Comparison of ENCODE assay signal across 10 mouse cellular contexts in genomic region chr7:6586096-6586759, GRCm38 (mm10). TPM values are rescaled to one million over a fixed set of nuclear protein-coding genes. Genes with fewer than 3 reads are reported as not detected.
DNase-seq lines count a peak whose midpoint lies in the region; ATAC-seq and TF ChIP-seq lines count a peak whose summit lies in the region.
"Had no signal": no experiment of that assay in that cellular context is flagged by ENCODE, and none has a peak within 500 bp of the region (broad histone marks: within the 10 kb centered on the region; RNA-seq: fewer than 3 reads in every experiment).

No protein-coding gene starts in this region.

- TF ChIP-seq CTCF in heart, postnatal 0 days (IDR thresholded peaks at IDR 0.05; ENCODE audit: low read depth): peak; percentile 45
- TF ChIP-seq CTCF in lung, adult 2 months (IDR thresholded peaks at IDR 0.05; ENCODE audit: insufficient read depth, low read length): no peak

- TF ChIP-seq EP300 in heart, postnatal 0 days (IDR thresholded peaks at IDR 0.05; ENCODE audit: low read depth): no peak

- intact Hi-C loops in heart, postnatal 36 days (cut with DNase I): loop anchor here (5.0 kb wide), 2 partner anchors 336 to 351 kb away; no protein-coding TSS in a partner anchor

- H3K4me3 ChIP-seq in heart, postnatal 0 days (ENCODE audit: low read depth, low read length): no peak overlapping the region
- H3K4me3 ChIP-seq in neural tube, embryonic 12.5 days: no peak overlapping the region
- no peak overlapping the region for H3K4me3 ChIP-seq in hindbrain, embryonic 14.5 days (replicated peaks; ENCODE audit: low read length)
- H3K4me3 ChIP-seq in lung, adult 2 months (replicated peaks; ENCODE audit: extremely low read depth, low read depth, low read length): no peak overlapping the region
- H3K4me3 ChIP-seq: myocyte had no signal

- no peaks in the 10 kb centered on the region for H3K27me3 ChIP-seq in heart, postnatal 0 days (ENCODE audit: control insufficient read depth, insufficient read depth, low read length)
- H3K27me3 ChIP-seq in neural tube, embryonic 12.5 days (replicated peaks): no peaks in the 10 kb centered on the region
- H3K27me3 ChIP-seq in hindbrain, embryonic 14.5 days (ENCODE audit: control insufficient read depth, insufficient read depth, low read length): no peaks in the 10 kb centered on the region

- ATAC-seq in heart, postnatal 0 days (ENCODE audit: insufficient read depth, low read depth): no peak
- 0 out of 2 replicates have a peak, but pooled peaks have one; percentile 37 for ATAC-seq in neural tube, embryonic 12.5 days (ENCODE audit: low FRiP score, low read depth)
- ATAC-seq in hindbrain, embryonic 14.5 days (ENCODE audit: low FRiP score): peak; percentile 55; the same call in 1 of the 2 replicates

- no peak for TF ChIP-seq POLR2A in lung, adult 2 months (IDR thresholded peaks at IDR 0.05; ENCODE audit: borderline replicate concordance, extremely low read depth, low read depth, low read length)

- no peaks in the 10 kb centered on the region for H3K36me3 ChIP-seq in heart, postnatal 0 days (replicated peaks; ENCODE audit: control insufficient read depth, insufficient read depth, low read length)
- no peaks in the 10 kb centered on the region for H3K36me3 ChIP-seq in neural tube, embryonic 12.5 days
- no peaks in the 10 kb centered on the region for H3K36me3 ChIP-seq in hindbrain, embryonic 14.5 days (replicated peaks; ENCODE audit: control insufficient read depth, insufficient read depth)

- H3K27ac ChIP-seq in heart, postnatal 0 days (ENCODE audit: low read depth): no peak overlapping the region
- no peak overlapping the region for H3K27ac ChIP-seq in neural tube, embryonic 12.5 days
- no peak overlapping the region for H3K27ac ChIP-seq in hindbrain, embryonic 14.5 days

- no peak overlapping the region for H3K9ac ChIP-seq in heart, postnatal 0 days (replicated peaks; ENCODE audit: low read depth, low read length)
- H3K9ac ChIP-seq in neural tube, embryonic 12.5 days: no peak overlapping the region
- H3K9ac ChIP-seq in hindbrain, embryonic 14.5 days: no peak overlapping the region

- H3K4me1 ChIP-seq in heart, postnatal 0 days (ENCODE audit: control insufficient read depth, insufficient read depth): no peaks in the 10 kb centered on the region
- H3K4me1 ChIP-seq in neural tube, embryonic 12.5 days: no peaks in the 10 kb centered on the region
- no peaks in the 10 kb centered on the region for H3K4me1 ChIP-seq in hindbrain, embryonic 14.5 days (replicated peaks; ENCODE audit: control insufficient read depth, insufficient read depth, low read length)
- no peaks in the 10 kb centered on the region for H3K4me1 ChIP-seq in lung, adult 2 months (ENCODE audit: control insufficient read depth, insufficient read depth, low read length)

- DNase-seq in heart, postnatal 0 days (ENCODE audit: low spot score): peak; percentile 11
- no peak for DNase-seq in heart, postnatal 36 days
- DNase-seq in neural tube, embryonic 10.5 days (ENCODE audit: extremely low spot score, low spot score): no peak
- peak; percentile 75 for DNase-seq in hindbrain, embryonic 14.5 days (ENCODE audit: low spot score)
- peak; percentile 15 for DNase-seq in telencephalon, adult 2 months (ENCODE audit: low read depth, low spot score)
- DNase-seq in layer of hippocampus, adult 8-10 months (ENCODE audit: low spot score in 2 of 2): no peak
- no peak for DNase-seq in lung, adult 2 months

- WGBS in heart, postnatal 0 days: 42% methylated on average over 8 of the region's 8 CpGs
- WGBS in neural tube, embryonic 12.5 days: 59% methylated on average over 8 of the region's 8 CpGs
- WGBS in hindbrain, embryonic 14.5 days: 60% methylated on average over 8 of the region's 8 CpGs
- WGBS in lung, adult 2 months: 52% methylated on average over 8 of the region's 8 CpGs

- H3K4me2 ChIP-seq in heart, postnatal 0 days (ENCODE audit: low read depth, low read length): no peak overlapping the region
- H3K4me2 ChIP-seq in neural tube, embryonic 12.5 days (replicated peaks): no peak overlapping the region
- no peak overlapping the region for H3K4me2 ChIP-seq in hindbrain, embryonic 14.5 days (replicated peaks)

- no peaks in the 10 kb centered on the region for H3K9me3 ChIP-seq in heart, postnatal 0 days (replicated peaks; ENCODE audit: control insufficient read depth, low read length)
- no peaks in the 10 kb centered on the region for H3K9me3 ChIP-seq in neural tube, embryonic 12.5 days
- 0 out of 2 replicates have a peak, but pooled peaks cover 3% of the 10 kb centered on the region for H3K9me3 ChIP-seq in hindbrain, embryonic 14.5 days (ENCODE audit: control insufficient read depth, low read length)

RNA-seq across cellular contexts. Expression of gene Olfr1350, which starts 21.6 kb away (rescaled TPM):
- not detected in 2 replicates for total RNA-seq in heart, postnatal 0 days (2014; rRNA removed; ENCODE audit: low replicate concordance)
- not detected in 2 replicates for polyA plus RNA-seq in heart, postnatal 0 days (2015; fragmentation: Nextera tagmentation; extraction: Ambion mirVana)
- not detected for total RNA-seq in heart, postnatal 36 days (2021)
- polyA plus RNA-seq in neural tube, embryonic 12.5 days (2016; fragmentation: Nextera tagmentation; extraction: Ambion mirVana): not detected in 2 replicates
- not detected in 2 replicates for polyA plus RNA-seq in hindbrain, embryonic 14.5 days (2014; fragmentation: Nextera tagmentation; extraction: Ambion mirVana)
- total RNA-seq in layer of hippocampus, adult 8-10 months (2022): not detected
- not detected in 2 replicates for polyA plus RNA-seq in lung, adult 2 months (2012; rRNA removed)
- polyA plus RNA-seq: intestine, embryonic 14.5 days; myocyte had no signal

Comparison
In these comparisons a context has a peak if more than half of its experiments do, and no peak if none do; other contexts are left out.
1. DNase-seq: peak in heart, postnatal 0 days (single experiment), hindbrain, embryonic 14.5 days (single experiment) and telencephalon, adult 2 months (single experiment); none in heart, postnatal 36 days (0 of 2), neural tube, embryonic 10.5 days (single experiment), layer of hippocampus, adult 8-10 months (0 of 2) and lung, adult 2 months (single experiment).